Mouse (Mus musculus): ENCODE measurements around the gene C3ar1. TPM values are rescaled to one million over a fixed set of nuclear protein-coding genes. Genes with fewer than 3 reads are reported as not detected.

Gene C3ar1
- not detected in 4 replicates for total RNA-seq (2023)

GRCm38 (mm10) chr6:122855955-122856354 lies at the start of gene C3ar1:
C3ar1 (minus strand) TSS chr6:122856161.

GRCm38 (mm10) chr6:122873871-122874719 lies 18.1 kb upstream of the C3ar1 start, which contains the start of gene Necap1:
Necap1 (plus strand) TSS chr6:122874474.

GRCm38 (mm10) chr6:122819306-122820070 lies 36.5 kb downstream of the C3ar1 start, which contains the start of gene Foxj2:
Foxj2 (plus strand) TSS chr6:122819914.

GRCm38 (mm10) chr6:122801301-122801800 lies 54.6 kb downstream of the C3ar1 start, which contains the start of gene Slc2a3:
Slc2a3 (minus strand) TSS chr6:122801640.

Other genes with a start within 250 kb of the C3ar1 start
- gene Gdf3, start 246.1 kb downstream of the C3ar1 start, total RNA-seq (2023) = not detected in 4 replicates
- not detected in 4 replicates for gene Dppa3, start 229.8 kb downstream of the C3ar1 start, total RNA-seq (2023)
- not detected in 4 replicates for gene Nanog, start 148.7 kb downstream of the C3ar1 start, total RNA-seq (2023)
- gene Slc2a3, start 54.5 kb downstream of the C3ar1 start, total RNA-seq (2023) = 45.2 to 48.3 TPM (median 46.5 TPM) in 4 replicates
- 53.6 to 58.7 TPM (median 57.0 TPM) in 4 replicates for gene Foxj2, start 36.2 kb downstream of the C3ar1 start, total RNA-seq (2023)
- gene Necap1, start 18.3 kb upstream of the C3ar1 start, total RNA-seq (2023) = 98.1 to 106 TPM (median 104 TPM) in 4 replicates
- 0.47 to 1.5 TPM (median 1.2 TPM) in 4 replicates for gene Clec4a1, start 65.7 kb upstream of the C3ar1 start, total RNA-seq (2023)
- 2.6 to 6.2 TPM (median 5.0 TPM) in 4 replicates for gene Clec4a3, start 96.4 kb upstream of the C3ar1 start, total RNA-seq (2023)
- not detected in 4 replicates for gene Clec4a4, start 134.2 kb upstream of the C3ar1 start, total RNA-seq (2023)
- not detected in 4 replicates for gene Clec4b1, start 193.8 kb upstream of the C3ar1 start, total RNA-seq (2023)